Mouse (Mus musculus) frontal cortex, postnatal 14 days (tissue): Measurements from ENCODE around the gene Synm.

Experiments used
- DNase-seq, 2 experiments: peaks; one replicate each; pipeline ENCODE4 v3.0.0; 2022; ENCODE audit warnings: low spot score in 2 of 2

The Synm gene

DNA sequence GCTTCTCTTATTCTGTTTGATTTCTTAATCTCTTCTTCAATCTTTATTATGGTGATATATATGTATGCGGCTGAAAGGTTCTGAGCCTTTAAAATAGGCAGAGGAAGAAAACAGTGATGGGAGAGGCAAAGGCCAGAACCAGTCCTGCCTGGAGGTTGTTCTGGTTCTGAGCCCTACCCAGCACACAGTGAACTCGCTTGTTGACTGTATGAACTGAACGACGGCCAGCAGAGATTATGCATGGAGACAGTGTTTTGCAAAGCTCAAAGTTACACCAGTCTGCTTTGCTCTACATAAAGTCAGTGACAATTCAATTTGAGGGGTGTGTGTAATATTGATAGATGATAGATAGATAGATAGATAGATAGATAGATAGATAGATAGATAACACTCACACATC is 60.2 kb downstream of the Synm start:
- DNase-seq, result no peak

DNA sequence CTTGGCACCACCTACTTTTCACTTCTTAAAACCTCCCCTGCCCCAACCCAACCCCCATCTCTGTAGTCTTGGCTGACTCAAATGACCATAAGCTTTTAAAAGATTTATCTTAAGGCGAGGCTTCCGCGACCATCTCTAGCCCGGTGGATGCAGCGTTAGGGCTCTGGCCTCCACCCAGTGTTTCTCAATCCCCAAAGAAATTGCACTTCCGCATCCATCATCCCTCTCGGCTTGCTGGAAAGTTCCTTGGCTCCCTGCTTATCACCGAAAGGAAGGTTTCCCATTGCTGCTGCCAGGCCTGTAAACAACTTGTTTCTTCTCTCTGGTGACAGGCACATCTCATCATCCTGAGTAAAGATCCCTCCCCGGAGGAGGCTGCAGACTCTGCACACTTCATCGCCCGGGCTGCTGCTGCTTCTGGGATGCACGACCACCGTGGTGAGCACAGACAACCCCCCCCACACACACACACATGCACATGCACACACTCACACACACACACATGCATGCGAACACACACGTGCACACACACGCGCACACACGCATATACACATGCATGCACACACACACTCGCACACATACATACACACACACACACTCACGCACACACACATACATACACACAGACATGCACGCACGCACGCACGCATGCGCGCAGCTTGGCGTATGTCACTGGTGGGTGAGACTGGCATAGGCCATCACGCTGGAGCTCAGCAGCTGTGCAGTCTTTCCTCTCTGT is 61.5 kb downstream of the Synm start:
- no peak for DNase-seq

DNA sequence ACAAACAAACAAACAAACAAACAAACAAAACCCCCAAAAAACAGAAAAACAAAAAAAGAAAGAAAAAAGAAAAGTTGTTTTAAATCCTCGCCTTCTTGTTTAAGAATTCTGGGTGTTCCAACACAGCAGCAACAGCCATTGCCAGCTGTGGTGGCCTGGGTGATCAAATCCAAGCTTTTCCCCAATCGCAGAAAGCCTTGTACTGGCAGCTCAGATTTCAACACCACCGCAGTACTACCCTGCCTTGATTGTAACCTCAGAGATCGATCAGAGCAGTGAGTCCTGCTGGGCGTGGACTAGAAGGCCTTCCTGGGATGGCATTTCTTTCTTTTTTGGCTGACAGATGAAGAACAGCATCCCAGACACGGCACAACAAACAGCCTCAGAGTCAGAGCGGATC is 63.6 kb downstream of the Synm start:
- no peak for DNase-seq

DNA sequence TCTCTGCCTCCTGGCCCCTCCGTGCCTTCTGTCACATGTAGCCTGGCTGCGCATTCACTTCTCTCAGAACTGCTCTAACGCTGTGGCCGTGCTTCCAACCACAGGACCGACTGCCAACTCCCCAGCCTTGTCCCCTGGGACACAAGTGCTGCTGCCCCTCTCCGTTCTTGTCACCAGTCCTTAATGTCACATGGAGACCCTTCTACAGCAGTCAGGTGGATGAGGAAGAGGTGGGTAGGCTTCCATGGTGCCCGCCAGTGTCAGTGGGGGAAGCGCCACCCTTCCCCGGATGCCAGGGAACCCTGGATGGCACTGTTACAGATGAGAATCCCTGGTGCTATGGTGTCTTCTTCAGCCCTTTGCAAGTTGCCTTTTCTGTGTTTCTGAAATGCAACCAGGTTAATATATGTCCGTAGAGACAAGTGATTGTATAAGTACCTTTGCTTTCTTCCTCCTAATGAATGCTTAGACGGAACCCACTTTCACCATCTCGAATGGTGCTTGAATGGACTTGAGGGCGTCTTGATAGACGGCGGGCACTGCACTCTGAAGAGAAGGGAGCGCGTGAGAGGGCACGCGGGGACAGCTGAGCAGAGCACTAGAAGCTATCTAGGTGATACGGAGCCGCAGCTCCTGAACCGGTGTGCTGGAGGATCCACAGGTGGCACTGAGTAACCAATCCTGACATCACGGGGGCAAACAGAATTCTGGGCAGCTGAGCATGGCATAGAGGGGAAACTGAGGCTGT is 66.6 kb downstream of the Synm start:
- no peak for DNase-seq

DNA sequence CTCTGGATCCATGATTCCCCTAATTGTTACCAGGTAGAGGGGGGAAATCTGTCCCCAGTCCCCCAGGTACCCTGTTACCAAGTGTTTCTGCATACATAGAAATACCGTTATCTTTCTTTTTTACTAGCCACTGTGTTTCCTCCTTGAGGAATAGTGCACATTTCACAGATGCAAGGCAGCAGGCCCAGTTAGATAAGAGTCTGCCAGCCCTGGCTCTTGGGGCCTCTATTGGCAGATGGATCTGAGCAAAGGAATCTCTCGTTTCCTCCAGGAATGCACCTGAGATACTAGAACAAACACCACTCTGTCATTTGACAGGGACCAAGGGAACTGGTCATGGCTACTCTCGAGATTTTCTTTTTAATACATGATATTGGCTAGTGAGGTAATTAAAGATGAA is 67.4 kb downstream of the Synm start:
- no peak for DNase-seq

DNA sequence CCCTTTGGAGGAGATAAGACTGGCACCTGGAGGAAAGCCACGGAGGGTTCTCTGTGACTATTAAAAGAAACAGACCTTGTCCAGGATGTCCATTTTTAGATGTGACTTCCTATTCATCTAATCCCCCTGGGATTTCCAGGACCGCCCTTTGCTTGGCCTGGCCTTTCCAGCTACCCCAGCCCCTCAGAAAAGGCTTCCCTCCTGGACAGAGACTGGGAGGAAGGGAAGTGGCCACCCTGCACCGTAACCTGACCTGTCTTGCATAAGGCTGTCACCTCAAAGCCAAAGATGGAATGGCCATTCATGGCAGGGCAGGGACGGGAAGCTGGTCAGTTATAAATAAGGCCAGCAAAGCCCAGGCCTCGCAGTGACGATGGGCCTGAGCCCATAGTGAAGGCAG is 68.5 kb downstream of the Synm start:
- no peak for DNase-seq

DNA sequence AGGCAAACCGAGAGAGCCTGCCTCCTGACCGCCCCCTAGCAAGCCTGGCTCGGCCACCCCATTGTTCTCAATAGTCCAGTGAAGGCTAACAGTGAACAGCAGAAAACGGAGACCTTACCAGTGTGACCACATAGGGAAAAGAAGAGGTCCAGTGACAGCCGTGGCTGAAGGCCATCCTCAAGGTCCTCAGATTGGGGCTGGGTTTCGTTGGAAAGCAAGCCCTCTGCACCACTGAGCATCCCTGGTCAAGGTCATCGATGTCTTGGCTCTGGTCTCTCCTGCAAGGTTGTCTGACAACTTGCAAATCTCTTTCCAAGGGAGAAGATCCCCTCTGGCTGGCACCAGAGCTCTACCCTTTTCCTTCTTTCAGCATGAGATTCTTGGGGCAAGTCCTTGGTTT is 69.7 kb downstream of the Synm start:
- no peak for DNase-seq

DNA sequence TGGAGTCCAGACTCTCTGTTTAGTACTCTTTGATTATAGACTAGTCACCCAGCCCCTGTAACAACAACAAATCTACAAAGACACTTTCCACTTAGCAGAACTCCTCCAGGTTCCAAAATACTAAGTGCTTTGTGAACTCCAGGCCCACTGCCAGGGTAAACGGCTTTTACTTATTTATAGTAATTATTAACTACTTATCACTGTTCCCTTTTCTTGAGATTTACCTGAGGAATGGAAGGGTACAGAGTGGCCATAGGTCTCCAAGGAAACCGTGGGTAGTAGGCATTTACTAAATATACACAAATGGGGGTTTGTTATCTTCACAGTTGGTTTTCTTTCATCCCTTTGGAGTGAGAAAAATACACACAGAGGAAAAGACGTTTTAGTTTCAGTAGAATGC is 71.3 kb downstream of the Synm start:
- DNase-seq, result no peak

DNA sequence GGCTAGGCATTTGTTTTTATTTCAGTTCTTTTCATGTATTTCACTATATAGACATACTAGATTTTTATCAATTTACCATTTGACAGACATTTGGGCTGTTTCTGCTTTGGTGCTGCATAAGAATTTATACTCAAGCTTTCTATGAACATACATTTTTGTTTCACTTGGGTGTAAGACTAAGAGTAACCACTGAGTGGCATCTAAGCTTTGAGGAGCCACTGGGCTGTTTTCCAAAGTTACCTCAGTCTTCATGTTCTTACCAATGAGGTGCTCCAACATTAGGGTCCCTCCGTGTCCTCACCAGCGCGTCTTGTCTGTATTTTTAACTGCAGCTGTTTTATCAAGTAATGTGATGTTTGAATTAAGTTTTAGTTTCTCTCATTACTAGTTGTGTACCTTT is 73.0 kb downstream of the Synm start:
- no peak for DNase-seq

DNA sequence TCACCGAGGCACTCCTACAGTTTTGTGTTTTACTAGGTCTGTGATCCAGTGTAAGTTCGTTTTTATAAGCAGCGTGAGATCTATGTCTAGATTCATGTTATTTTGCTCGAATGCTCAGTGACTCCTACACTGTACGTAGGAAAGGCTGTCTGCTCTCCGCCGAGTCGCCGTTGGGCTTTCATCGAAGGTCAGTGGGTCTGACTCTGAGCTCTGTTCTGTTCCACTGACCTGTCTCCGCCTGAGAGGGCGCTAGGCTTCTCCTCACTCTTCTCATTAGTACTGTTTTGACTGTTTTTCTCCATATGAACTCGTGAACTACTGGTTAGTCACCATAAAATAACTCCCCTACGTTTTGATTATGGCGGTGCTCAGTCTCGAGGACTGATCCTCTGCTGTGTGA is 76.5 kb downstream of the Synm start:
- no peak for DNase-seq

DNA sequence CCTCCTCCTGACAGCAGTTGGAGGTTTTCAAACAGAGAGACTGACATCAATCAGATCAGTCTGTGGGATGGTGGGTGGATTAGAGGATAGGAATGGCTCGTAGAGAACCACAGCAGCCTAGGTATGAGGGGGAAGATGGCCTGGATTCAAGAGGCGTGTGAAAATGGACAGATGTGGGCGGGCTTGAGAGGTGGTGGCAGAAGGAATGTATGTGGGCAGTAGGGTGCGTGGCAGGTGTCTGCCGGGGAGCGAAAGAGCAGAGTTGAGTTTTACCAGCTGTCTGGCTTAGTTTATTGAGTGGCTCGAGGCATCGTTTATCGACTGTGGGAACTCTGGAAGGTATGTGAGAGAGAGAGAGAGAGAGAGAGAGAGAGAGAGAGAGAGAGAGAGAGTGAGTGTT is 78.5 kb downstream of the Synm start:
- no peak for DNase-seq
